Mouse (Mus musculus): Measurements from ENCODE around the gene Eif3k.
A peak's percentile ranks its signal among the peaks of the same experiment; 100 is the strongest.

Gene Eif3k

DNA sequence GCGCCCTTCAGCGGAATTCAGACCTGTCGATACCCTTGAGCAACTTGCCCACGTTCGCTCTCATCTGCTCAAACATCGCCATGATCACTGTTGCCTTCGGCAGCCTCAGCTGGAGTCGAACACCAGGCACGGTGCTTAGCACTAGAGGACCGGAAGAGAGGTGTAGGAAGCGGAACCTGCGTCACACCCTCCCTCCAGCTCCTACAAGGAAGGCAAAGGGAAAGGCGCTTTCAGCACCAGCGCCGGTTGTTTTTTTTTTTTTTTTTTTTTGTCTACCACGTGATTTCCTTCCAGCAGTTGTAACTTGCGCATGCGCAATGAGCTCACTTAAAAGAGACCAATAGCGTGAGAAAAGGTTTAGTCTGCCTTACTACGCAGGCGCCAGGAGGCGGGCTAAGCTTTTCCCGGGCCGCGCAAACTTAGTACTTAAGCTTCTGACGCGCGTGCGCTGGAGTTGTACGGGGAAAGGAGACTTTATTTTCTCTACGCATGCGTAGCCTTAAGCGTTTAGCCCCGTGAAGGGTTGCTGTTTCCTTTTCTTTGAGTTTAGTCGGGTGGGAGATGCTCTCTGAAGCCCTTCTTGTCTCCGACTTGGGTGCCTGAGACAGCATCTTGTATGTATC lies at the start of gene Eif3k, which contains the start of gene Map4k1:
TSS of gene Eif3k (minus strand) at position 214 of the 623 bp plus-strand sequence.
TSS of gene Map4k1 (plus strand) at position 400 of the 623 bp plus-strand sequence.
- peak; percentile 98 for DNase-seq

GRCm38 (mm10) chr7:29029690-29030656 lies 48.3 kb upstream of the Eif3k start:
- no peak for DNase-seq

GRCm38 (mm10) chr7:29028761-29029160 lies 47.1 kb upstream of the Eif3k start:
- DNase-seq: no peak

GRCm38 (mm10) chr7:29026811-29027210 lies 45.1 kb upstream of the Eif3k start:
- DNase-seq: no peak

GRCm38 (mm10) chr7:29026195-29026594 lies 44.5 kb upstream of the Eif3k start:
- no peak for DNase-seq

- DNase-seq: no peak
These were observed 43.9 kb upstream of the Eif3k start for GRCm38 (mm10) chr7:29025566-29025965.

- DNase-seq: no peak
These were observed 41.9 kb upstream of the Eif3k start for GRCm38 (mm10) chr7:29023514-29023913.

GRCm38 (mm10) chr7:29022479-29022878 lies 40.8 kb upstream of the Eif3k start:
- no peak for DNase-seq

DNA sequence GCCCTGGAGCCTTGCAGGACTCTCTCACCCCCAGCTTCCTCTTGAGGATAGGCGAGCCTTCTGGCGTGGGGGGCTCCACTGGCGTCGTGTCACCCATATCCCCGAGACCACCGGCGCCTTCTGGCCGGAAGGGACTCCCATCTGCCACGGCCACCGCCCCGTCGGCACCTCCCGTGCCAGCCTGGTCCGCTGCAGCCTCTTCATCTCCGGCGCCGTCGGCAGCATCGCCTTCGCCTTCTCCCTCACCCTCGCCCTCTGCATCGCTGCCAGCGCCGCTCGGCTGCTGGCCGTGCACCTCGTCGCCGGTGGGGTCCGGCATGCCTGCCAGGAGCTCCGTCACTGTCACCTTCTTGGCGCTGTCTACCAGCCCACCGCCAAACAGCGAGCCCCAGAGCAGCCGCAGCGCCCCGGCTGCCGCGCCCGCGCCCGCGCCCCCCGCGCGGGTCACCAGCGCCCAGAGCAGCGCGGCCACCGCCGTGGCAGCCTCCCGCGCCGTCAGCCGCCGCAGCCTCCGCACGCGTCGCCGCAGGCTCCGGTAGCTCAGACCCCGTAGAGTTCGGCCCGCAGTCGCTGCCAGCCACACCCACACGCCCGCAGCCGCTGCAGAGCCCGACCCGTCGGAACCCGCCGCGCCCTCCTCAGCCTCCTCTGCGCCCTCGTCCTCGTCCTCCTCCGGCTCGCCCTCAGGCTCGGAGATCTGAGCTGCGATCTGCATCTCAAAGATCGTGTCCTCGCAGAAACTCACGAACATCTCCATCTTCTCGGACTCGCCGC lies 38.0 kb upstream of the Eif3k start:
- no peak for DNase-seq

- DNase-seq: no peak
These were observed 35.6 kb upstream of the Eif3k start for GRCm38 (mm10) chr7:29017222-29017621.

DNA sequence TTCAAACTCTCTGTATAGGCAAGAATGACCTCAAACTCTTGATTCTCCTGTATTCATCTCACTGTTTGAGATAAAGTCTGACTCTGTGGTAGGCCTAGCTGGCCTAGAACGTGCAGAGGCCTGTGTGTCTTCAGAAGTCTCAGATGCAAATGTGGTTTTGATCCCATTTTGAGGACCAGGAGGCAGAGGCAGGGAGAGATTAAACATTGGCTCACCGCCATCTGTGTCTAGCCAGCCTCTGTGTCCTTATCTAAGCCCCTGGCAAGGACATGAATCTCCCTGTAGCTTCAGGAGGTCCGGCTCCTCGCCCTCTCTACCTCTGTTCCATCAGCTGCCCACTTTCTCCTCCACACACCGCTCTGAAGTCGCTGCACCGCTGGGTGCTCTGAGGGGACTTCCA lies 34.8 kb upstream of the Eif3k start:
- DNase-seq: no peak

GRCm38 (mm10) chr7:29014984-29015383 lies 33.3 kb upstream of the Eif3k start:
- DNase-seq: no peak

- DNase-seq: no peak
These were observed 27.1 kb upstream of the Eif3k start for GRCm38 (mm10) chr7:29008714-29009113.

GRCm38 (mm10) chr7:29008171-29008570 lies 26.5 kb upstream of the Eif3k start:
- no peak for DNase-seq

DNA sequence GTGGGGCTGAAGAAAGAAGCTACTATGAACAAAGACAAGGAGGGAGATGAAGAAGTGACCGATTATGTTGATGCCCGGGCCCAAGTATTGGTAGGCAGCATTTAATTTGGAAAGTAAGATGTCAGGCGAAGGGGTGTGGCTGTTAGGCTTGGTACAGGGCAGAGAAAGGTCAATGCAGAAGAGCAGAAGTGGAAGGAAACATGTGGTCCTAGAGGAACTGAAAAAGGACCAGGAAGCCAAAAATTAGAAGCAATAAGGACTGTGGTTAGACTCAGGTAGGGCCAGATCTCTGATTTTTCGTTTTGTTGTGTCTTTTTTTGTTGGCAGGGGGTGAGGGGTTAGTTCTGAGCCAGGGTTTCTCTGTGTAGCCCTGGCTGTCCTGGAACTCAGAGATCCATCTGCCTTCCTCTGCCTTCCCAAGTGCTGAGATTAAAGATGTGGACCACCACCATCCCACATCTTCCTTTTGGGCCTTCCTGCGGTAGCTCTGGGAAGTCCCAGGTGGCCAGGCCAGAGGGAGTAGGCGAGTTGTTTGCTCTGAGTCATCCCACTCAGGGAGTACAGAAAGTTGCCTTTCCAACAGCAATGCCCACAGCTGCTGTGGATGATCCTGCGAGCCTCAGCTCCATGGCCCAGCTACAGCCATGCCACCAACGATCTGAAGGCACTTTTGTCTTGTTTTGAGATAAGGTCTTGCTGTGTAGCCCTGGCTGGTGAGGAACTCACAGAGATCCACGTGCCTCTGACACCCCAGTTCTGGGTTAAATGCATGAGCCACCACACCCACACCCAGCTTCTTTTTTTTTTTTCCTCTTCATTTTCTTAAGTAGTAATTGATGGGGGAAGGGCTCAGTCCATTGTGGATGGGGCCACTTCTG lies 25.8 kb upstream of the Eif3k start:
- no peak for DNase-seq

DNA sequence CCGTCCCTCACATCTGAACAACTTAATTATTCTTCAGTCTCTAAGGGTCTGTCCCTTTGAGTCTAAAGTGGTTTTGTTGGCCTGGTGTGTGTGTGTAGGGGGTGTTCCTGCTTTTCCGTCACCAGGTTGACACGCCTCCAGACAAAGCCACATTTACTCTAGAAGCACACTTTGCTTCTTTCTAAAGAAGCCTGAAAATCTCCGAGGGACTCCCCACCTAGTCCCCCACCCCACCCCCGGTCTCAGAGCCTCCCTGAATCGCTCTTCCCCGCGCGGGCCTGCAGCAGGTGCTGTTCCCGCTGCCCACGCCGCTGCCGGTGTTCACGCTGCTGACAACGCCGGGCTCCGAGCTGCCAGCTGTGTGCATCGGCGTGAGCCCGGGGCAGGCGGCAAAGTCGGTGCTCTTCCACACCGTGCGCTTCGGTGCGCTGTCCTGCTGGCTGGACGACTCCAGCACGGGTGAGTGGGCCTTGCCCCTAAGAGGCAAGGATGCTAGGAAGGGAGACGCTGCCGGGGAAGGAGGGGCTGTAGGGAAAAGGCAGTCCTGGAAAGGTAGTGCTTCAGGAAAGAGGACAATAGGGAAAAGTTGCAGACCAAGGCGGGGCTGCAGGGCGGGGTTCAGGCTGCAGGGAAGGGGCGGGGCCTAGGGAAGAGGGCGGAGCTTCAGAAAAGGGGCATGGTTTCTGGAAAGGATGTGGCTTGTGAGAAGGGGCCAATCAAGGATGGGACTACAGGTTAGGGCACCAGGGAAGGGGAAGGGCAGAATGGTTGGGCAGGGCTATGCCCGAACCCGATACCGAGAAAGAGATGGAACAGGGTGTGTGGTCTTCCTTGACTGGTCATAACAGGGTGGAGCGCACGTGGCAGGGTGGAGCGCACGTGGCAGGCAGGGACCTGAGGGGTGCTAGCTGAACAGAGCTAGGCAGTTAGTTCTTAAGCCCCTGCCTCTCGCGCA lies 19.3 kb upstream of the Eif3k start:
- DNase-seq: no peak

DNA sequence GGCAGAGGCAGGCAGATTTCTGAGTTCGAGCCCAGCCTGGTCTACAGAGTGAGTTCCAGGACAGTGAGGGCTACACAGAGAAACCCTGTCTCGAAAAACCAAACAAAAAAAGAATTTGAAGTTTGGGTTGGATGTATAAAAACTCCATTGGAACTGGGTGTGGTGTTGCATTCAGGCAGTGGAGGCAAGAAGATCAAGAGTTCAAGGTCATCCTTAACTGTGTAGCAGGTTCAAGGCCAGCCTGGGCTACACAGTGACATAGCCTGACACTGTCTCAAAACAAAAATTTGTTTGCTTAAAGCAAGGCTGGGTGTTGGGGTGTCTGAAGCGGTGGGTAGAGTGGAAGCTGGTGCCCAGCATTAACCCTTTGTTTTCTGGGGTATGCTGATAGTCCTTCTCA lies 11.7 kb upstream of the Eif3k start:
- DNase-seq: no peak

GRCm38 (mm10) chr7:28992997-28993396 lies 11.3 kb upstream of the Eif3k start:
- DNase-seq: no peak

- DNase-seq: no peak
These were observed 10.0 kb upstream of the Eif3k start for GRCm38 (mm10) chr7:28991616-28992015.

DNA sequence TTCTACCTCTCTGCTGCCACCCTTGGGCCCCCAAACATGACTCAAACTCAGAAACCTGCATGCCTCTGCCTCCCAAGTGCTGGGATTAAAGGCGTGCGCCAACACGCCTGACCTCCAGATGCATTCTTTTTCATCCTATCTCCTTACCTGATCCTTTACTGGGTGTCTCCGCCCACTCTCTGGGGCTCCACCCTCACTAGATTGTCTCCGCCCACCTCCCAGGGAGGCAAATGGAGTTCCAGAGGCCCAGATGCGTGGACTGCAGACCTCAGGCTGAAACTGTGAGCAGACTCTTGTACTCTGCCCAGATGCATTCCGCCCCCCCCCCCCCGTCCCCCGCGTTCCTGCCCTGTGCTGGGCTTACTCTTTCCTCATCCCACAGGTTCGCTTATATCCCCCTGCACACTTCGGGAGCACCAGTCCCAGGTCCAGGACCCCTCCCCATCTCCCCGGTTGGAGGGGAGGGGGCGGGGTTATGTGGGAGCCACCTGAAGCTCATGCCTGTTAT lies 9.2 kb upstream of the Eif3k start:
- DNase-seq: no peak

DNA sequence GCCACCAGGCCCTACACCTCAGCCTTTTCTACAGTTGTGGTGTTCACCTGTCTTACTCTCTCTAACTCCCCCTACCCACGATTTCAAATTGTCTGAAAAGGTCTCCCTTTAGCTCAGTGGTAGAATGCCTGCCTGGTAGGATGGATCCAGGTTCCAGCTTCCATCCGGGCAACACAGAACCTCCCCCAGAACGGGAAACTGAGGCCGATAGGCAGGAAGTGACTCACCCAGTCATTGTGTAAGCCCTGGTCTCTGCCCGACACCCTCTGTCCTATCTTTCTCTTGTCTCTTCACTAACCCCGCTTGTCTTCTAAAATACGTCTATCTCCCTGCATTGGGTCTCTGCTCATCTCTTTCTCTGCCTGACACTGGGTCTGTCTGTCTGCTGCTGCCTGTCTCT lies 3.5 kb upstream of the Eif3k start:
- no peak for DNase-seq

Data from cerebellum, adult 9-11 months (tissue).